Mouse (Mus musculus): Measurements from ENCODE around the gene 4933400A11Rik.

The 4933400A11Rik gene

GRCm38 (mm10) chrX:169779535-169779934, at the start of gene 4933400A11Rik:
Gene 4933400A11Rik (minus strand): TSS chrX:169779635.
- no peak for DNase-seq (ENCODE audit: low read depth, low spot score)

DNA sequence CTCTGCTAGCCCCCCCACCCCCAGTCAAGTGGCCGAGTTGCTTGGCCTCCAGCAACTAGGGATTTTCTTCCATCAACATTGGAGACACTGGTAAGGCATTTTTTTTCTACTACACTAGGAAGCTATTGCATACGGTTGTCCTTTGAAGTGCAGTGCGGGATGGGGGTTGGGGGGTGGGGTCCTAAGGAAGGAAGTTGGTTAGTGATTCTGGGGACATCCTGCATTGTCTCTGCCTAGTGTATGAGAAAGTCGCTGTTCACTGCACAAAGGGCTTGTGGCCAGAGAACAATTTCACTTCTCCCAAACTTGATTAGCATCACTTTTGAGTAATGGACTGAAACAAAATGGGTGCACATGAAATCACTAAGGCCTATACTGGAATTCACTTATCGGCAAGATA, 48.7 kb upstream of the 4933400A11Rik start:
- peak; percentile 29 for DNase-seq (ENCODE audit: low read depth, low spot score)

GRCm38 (mm10) chrX:169827720-169828119, 48.3 kb upstream of the 4933400A11Rik start:
- DNase-seq (ENCODE audit: low read depth, low spot score) = no peak

DNA sequence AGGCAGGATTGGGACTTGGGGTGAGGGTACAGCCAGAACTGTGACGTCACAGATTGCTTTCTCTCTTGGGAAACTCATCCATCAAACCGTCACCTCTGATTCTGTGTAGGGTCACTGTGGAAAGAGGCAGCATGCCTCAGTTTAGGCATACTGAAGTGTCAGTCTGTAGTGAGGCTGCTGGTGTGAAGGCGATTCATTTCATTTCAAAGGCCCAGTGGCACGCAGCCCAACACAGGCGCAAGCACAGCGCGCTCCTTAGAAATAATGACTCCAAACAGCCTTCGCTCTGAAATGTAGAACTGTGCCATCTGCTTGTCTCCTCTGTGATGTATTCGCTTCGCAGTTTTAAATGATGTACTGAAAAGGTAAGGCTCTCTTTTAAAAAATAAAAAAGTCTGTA, 47.5 kb upstream of the 4933400A11Rik start:
- no peak for DNase-seq (ENCODE audit: low read depth, low spot score)

GRCm38 (mm10) chrX:169813673-169814072, 34.2 kb upstream of the 4933400A11Rik start:
- no peak for DNase-seq (ENCODE audit: low read depth, low spot score)

- no peak for DNase-seq (ENCODE audit: low read depth, low spot score)
Observed at GRCm38 (mm10) chrX:169811783-169812182, 32.3 kb upstream of the 4933400A11Rik start.

- no peak for DNase-seq (ENCODE audit: low read depth, low spot score)
Observed at GRCm38 (mm10) chrX:169811318-169811717, 31.9 kb upstream of the 4933400A11Rik start.

DNA sequence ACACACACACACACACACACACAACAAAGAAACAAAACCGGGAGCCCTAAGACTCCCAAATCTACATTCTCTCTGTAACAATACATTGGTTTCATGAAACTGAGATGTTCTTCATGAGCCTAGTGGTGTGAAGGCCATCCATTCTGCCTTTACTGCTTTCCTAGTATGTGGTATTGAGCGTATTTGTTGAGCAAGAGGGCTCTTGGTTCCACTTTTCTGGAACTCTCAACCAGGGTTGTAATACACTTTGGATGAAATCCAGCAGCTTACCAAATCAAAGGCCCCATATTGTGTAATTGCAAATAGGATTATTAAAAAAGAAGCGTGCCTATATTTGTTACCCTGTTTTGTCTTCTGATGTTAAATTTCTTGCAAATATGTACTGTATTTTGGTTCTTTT, 28.3 kb upstream of the 4933400A11Rik start:
- no peak for DNase-seq (ENCODE audit: low read depth, low spot score)

DNA sequence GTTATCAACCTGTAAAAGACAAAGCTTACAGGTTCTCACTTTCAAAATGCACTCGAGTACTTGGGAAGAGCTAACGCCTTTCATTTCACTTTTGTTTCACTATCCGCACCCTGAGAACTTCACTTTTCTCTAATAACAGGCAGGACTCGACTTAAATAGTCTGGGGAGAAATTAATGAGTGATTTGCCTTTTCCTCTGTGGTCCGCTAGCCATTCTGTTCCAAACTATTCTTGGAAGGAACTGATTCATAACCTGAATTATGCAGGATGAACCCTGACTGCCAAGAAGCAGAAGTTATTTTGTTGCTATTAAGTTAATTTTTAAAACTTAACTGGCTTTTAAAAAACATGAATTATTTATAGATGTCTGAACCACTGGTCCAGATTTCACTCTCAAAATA, 26.4 kb upstream of the 4933400A11Rik start:
- DNase-seq (ENCODE audit: low read depth, low spot score) = no peak

DNA sequence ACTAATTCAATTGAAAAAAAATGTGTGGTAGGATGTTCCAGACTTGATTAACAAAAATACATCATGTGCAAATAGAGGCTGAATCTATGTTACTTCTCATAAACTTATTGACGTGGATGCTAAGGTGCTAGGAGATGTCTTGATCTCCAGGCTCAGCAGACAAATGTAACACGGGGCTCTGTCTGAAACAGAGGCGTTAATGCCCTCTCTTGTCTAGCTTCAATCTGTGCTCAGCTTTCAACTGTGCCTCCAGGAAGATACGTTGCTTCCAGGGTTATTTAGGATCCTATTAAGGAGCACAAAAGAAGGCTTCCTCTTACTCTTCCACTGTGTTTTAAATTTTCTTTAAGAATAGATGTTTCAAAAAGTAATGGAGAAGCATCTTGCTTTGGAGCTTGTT, 20.8 kb upstream of the 4933400A11Rik start:
- peak; percentile 1 for DNase-seq (ENCODE audit: low read depth, low spot score)

DNA sequence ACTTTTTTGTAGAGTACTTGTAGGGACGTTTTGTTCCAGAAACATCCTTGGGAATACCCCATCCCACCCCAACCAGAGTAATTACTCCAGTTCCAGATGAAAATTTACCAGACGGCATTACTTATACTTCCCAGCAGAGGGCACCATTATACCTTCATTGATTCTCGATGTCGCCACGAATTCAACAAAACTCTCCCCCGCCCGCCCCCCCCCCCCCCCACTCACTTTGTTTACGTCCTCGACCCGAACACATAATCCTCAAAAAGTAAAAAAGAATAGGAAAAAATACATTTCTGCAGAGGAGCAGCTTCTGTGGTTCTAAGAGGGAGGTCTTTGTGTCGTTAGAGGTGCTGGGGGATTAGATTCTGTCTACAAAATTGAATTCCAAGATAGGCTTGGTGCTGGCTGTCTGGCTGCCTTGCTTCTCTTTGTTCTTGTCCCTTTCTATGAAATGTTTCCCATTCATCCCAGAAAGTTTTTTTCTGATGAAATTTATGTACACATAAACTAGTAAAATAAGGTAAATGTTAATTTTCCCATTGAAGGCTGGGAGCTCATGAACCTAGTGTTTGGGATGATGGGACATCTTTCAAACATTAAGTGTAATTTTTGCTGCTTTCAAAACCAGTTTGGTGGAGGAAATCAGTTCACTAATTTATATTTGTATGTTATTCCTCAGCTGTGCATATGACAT, 19.7 kb upstream of the 4933400A11Rik start:
- DNase-seq (ENCODE audit: low read depth, low spot score) = peak; percentile 25

GRCm38 (mm10) chrX:169797148-169797547, 17.7 kb upstream of the 4933400A11Rik start:
- no peak for DNase-seq (ENCODE audit: low read depth, low spot score)

DNA sequence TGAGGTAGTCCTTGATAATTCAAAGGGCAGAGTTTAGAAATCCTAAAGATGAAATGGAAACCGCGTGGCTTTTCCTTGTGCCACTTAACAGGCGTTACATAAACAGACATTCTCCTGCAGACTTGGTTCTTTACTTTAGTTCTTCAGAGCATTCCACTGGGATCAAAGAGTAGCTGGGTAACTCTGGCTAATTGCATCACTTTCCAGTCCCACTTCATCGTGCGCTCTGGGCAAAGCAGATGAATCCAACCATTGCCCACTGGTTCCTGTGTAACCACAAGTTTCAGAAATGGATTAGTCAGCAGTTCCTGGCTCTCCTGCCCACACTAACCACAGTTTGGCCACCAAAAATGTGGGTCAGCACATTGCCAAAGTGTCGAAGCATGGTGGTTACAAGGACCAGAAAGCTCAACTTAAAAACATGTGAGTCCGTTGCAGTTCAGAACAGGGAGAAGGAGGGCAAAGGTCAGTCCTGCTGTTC, 15.4 kb upstream of the 4933400A11Rik start:
- DNase-seq (ENCODE audit: low read depth, low spot score) = no peak

DNA sequence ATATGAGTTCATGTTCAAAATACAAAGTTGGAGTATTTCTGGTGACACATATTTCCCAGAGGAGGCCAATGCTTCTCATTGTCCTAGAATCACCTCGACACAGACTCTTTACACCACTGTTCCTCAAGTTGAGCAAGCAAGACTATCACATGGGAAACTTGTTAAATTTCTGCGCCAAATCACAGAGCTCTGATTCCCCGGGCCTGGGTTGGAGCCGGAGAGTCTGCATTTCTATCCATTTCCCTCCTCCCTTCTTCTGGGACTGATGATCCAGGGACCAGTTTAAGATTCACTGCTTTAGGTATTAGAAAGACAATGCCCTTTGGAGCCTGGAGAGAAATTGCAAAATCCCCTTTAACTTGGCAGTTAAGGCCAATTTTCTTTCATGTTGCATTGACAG, 15.0 kb upstream of the 4933400A11Rik start:
- peak; percentile 0 for DNase-seq (ENCODE audit: low read depth, low spot score)

DNA sequence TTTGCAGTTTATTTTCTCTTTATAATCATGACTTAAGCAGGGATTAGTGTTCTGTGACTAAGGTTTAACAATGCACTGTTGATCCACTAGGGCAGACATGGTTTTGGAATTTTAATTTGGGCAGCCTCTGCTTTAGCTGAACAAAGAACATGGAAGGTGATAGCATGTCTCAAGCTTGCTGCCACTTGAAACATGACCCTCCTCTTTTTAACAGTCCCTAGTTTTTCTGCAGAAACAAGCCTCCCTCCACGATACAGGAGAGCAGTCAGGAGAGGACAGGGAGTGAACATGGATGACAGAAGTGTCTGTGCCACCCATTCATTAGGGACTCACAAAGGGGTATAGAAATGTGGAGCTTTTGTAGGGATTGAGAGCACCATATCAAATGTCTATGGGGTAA, 13.4 kb upstream of the 4933400A11Rik start:
- DNase-seq (ENCODE audit: low read depth, low spot score) = peak; percentile 1

DNA sequence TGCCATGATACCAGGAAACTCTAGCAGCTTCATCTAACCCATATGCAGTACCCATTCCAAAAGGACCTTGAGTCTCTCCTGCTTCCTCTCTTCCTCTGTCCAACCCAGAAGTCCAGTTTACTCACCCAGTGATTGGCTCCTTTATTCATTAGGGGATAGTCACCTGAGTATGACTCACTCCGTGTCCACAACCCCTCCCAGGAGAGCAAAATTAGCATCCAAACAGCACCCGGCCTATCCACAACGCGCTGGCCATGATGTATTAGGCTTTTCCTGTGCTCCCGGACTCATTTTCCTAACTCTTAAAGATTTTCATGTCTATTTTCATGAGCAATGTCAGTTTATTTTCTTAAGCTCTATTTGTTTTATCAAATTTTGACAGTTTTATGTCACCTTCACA, 10.3 kb upstream of the 4933400A11Rik start:
- DNase-seq (ENCODE audit: low read depth, low spot score) = peak; percentile 7

DNA sequence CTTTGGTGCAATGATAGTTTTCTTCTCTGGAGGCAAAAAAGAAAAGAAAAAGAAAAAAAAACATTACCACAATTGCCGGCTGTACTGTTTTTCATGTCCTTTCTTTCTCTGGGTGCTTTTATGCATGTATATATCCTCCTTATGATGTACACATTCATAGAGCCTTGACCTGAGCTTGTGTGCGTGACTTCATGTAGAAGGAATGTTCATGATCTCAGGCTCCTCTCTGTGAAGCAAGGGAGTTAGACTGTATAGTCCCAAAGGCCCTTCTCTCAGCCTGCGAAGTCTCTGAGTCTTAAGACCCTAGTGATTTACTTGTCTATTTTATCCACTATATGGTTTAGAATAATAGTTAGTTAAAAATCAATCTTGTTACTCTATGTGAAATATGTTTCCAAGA, 21.4 kb downstream of the 4933400A11Rik start:
- DNase-seq (ENCODE audit: low read depth, low spot score) = no peak

DNA sequence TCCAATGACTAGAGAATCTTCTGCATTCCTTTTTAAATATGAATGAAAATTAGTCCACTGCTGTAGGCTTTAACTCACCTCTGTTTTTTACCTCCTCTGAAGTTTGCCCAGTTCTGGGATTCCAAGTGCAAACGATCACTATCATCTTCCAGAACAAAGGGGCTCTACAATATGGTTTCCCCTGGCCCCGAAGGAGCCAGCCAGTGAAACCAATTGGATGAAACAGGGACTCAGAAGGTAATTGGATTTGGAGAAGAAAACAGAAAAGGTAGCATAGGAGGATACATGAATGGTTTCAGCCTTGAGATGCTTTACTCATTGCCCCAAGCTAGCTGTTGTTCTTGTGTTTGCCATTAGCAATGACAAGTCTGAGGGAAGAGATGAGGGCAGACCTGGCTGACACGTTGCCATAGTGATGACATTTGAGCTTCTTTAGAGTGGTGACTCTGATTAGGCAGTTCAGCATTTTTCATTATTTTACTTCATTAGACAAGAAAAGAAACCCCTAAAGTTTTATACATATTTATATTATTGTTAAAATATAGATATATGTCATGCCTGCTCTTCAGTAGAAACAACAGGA, 44.0 kb downstream of the 4933400A11Rik start:
- no peak for DNase-seq (ENCODE audit: low read depth, low spot score)

All from ZHBTc4 (cell line).